ENCODE assay signal across 8 mouse cellular contexts in the genomic region with DNA sequence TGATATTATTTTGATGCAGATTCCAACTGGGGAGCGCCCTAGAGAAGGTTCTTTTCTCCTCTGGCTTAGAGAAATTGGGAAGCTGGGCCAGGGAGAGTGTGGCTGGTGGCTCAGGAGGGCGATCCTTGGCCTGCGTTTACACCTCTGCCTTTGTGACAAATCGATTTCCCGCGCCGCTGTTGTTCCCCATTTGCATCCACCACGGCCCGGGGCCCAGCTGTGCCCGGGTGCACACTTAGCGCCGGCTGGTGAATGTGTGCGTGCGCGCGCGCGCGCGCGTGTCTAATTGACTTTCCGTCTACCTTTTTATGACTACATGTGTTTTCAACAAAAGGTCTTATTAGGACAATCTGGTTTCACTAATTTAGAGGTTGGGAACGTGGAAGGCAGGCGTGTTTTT. TPM values are rescaled to one million over a fixed set of nuclear protein-coding genes. Genes with fewer than 3 reads are reported as not detected.
DNase-seq lines count a peak whose midpoint lies in the region; ATAC-seq lines count a peak whose summit lies in the region.

No protein-coding gene starts in this region.

- no peak overlapping the region for H3K27ac ChIP-seq in hindbrain, embryonic 14.5 days
- no peak overlapping the region for H3K27ac ChIP-seq in midbrain, embryonic 13.5 days

- H3K9ac ChIP-seq in hindbrain, embryonic 14.5 days, result no peak overlapping the region; the same call in 1 of the 2 replicates
- no peak overlapping the region for H3K9ac ChIP-seq in midbrain, embryonic 13.5 days (replicated peaks)

- H3K27me3 ChIP-seq in hindbrain, embryonic 14.5 days (ENCODE audit: control insufficient read depth, insufficient read depth, low read length), result peaks cover 93% of the 10 kb centered on the region
- peaks cover 90% of the 10 kb centered on the region for H3K27me3 ChIP-seq in midbrain, embryonic 13.5 days

- H3K9me3 ChIP-seq in hindbrain, embryonic 14.5 days (ENCODE audit: control insufficient read depth, low read length), result no peaks in the 10 kb centered on the region
- H3K9me3 ChIP-seq in midbrain, embryonic 13.5 days, result no peaks in the 10 kb centered on the region

- ATAC-seq in hindbrain, embryonic 14.5 days (ENCODE audit: low FRiP score), result no peak
- 0 out of 2 replicates have a peak, but pooled peaks have one; percentile 41 for ATAC-seq in midbrain, embryonic 13.5 days

- peak overlapping the region; percentile 42 for H3K4me2 ChIP-seq in hindbrain, embryonic 14.5 days (replicated peaks)
- H3K4me2 ChIP-seq in midbrain, embryonic 13.5 days (replicated peaks), result peak overlapping the region; percentile 49

- WGBS in hindbrain, embryonic 14.5 days, result 2% methylated on average over 24 of the region's 24 CpGs
- under 1% methylated on average over 24 of the region's 24 CpGs for WGBS in midbrain, embryonic 13.5 days

- H3K4me3 ChIP-seq in hindbrain, embryonic 14.5 days (replicated peaks; ENCODE audit: low read length), result peak overlapping the region; percentile 7
- peak overlapping the region; percentile 27 for H3K4me3 ChIP-seq in midbrain, embryonic 13.5 days (replicated peaks)

- H3K4me1 ChIP-seq in hindbrain, embryonic 14.5 days (replicated peaks; ENCODE audit: control insufficient read depth, insufficient read depth, low read length), result peaks cover 21% of the 10 kb centered on the region
- H3K4me1 ChIP-seq in midbrain, embryonic 13.5 days (replicated peaks), result peaks cover 30% of the 10 kb centered on the region

- DNase-seq in gastrocnemius, postnatal 14 days, result peak; percentile 17
- no peak for DNase-seq in gastrocnemius, postnatal 25 days
- peak; percentile 69 for DNase-seq in embryo, embryonic 10 days (ENCODE audit: low spot score)
- DNase-seq in hindbrain, embryonic 14.5 days (ENCODE audit: low spot score), result no peak
- no peak for DNase-seq in thymus, postnatal 10 days (ENCODE audit: low spot score in 2 of 2)
- DNase-seq in layer of hippocampus, adult 9-10 months (ENCODE audit: low spot score), result no peak
- DNase-seq in layer of hippocampus, adult 9-11 months, result no peak

- intact Hi-C loops in gastrocnemius, postnatal 14 days (cut with DNase I; ENCODE audit: low total_unique reads), result no loop called here

- H3K36me3 ChIP-seq in hindbrain, embryonic 14.5 days (replicated peaks; ENCODE audit: control insufficient read depth, insufficient read depth), result no peaks in the 10 kb centered on the region
- H3K36me3 ChIP-seq in midbrain, embryonic 13.5 days, result no peaks in the 10 kb centered on the region

RNA-seq across cellular contexts. Expression of a gene that starts 4.9 kb away (rescaled TPM):
- 10 to 100 TPM; 39.2 to 49.9 TPM for total RNA-seq in gastrocnemius, postnatal 14 days (2021)
- total RNA-seq in gastrocnemius, postnatal 25 days (2021), result 10 to 100 TPM; 35.5 to 43.2 TPM
- polyA plus RNA-seq in hindbrain, embryonic 14.5 days (2014; fragmentation: Nextera tagmentation; extraction: Ambion mirVana), result 4.6 and 5.3 TPM in 2 replicates
- polyA plus RNA-seq in midbrain, embryonic 13.5 days (2015; fragmentation: Nextera tagmentation; extraction: Ambion mirVana), result 3.6 and 3.7 TPM in 2 replicates

Comparison
In these comparisons a context has a peak if more than half of its experiments do, and no peak if none do; other contexts are left out.
1. DNase-seq: peak in gastrocnemius, postnatal 14 days (single experiment) and embryo, embryonic 10 days (single experiment); none in gastrocnemius, postnatal 25 days (single experiment), hindbrain, embryonic 14.5 days (single experiment), thymus, postnatal 10 days (0 of 2), layer of hippocampus, adult 9-10 months (single experiment) and layer of hippocampus, adult 9-11 months (single experiment).